Mouse (Mus musculus): ENCODE measurements around the gene Gpr132.

The Gpr132 gene

DNA sequence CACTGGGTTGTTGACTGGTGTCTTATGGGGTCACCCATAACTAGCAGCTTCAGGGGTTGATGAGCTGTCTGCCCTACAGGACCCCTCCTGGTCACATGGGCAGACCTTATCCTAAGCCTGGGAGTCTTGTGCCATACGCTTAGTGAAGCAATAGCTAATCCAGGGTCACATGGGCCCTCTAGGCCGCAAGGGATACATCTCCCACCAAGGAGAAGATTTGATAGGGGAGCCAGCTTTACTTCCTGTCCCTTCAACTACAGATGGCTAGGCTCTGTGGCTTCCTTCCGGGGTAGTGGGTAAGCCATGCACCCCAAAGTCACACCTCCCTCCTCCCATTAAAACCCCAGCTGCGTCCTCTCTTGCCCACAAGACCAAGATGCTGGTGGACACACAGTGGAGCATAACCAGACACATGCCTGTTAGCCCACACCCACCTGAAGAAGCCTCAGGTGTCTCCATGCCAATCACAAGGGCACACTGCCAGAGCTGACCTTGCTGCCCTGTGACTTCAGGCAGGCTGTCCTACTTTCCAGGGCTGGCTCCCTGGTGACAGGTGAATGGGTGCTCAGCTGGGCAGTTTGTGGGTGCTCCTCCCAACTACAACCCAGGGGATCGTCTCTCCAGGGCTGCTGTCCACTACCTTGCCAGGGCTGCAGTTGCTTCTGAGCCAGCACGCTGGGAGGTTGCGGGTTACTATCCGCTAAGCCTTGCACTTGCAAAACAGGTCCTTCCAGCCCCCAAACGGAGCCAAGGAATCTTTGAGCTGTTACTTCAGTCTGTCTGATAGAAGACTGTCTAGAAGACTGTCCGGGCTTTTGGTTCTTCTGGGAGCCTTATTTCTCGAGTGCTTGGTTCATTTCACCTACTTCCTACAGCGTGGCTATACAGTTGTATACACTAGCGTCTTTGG lies at the start of gene Gpr132:
TSS of gene Gpr132 (minus strand) at position 51 of the 910 bp plus-strand sequence.
- no peak for DNase-seq (ENCODE audit: low spot score in 2 of 2)

DNA sequence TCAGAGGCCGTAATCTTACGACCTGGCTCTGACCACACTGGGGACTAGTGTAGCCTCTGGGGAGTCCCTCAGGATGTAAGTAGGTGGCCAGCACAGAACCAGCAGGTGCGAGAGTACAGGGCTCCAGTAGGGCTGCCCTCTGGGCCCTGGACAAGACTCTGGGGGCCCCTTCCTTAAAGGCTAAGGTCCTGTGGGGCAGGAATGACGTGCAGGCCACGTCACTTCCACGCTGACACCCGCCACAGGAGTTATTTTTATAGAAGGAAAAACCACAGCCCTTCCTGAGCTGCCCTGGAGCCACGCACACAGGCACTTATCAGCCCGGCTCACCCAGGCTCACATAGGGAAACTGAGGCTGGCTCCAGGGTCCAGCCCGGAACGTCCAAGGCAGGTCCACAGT lies 49.5 kb upstream of the Gpr132 start:
- no peak for DNase-seq (ENCODE audit: low spot score in 2 of 2)

DNA sequence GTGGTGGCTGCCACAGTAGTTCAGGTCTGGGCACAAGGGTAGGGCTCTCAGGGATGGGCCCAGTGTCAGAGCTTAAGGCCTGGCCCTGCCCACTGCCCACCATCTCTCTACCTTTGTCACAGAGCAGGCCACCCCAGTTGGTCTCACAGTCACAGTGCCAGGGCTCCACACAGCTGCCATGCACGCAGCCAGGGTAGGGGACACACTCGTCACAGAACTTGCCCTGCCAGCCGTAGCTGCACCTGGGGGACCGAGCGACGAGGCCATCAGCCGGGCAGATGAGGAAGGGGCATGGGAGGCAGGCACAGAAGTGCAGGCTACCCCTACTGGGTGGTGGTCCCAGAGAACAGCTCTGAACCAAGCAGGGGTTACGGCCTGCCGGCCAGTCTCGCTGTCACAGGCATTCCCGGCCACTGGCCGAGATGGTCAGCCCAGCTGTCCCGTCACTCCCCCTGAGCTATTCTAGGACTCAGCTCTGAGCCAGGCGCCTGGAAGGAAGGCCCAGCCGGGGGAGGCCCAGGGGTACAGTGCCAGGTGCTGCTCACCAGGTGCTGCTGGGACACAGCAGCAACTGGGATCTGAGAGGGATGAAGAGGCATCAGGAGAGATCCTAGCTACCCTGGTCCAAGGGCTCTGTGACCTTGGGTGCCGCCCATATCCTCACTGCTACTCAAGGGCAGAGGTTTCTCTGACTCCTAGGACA lies 48.8 kb upstream of the Gpr132 start:
- DNase-seq (ENCODE audit: low spot score in 2 of 2) = no peak

DNA sequence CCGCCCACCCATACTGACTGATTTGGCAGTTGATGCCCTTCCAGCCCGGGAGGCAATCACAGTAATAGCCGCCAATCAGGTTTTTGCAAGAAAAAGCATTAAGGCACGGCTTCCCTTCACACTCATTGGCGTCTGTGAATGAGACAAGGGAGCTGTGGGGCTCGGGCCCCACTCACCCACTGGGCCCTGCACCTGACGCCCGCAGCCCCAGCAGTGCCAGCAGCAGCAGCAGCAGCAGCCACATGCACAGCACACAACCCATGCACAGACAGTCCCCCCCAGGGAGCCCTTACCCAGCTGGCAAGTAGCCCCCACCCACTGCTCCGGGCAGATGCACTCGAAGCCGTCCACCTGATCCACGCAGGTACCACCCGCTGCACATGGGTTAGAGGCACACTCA lies 47.6 kb upstream of the Gpr132 start:
- no peak for DNase-seq (ENCODE audit: low spot score in 2 of 2)

DNA sequence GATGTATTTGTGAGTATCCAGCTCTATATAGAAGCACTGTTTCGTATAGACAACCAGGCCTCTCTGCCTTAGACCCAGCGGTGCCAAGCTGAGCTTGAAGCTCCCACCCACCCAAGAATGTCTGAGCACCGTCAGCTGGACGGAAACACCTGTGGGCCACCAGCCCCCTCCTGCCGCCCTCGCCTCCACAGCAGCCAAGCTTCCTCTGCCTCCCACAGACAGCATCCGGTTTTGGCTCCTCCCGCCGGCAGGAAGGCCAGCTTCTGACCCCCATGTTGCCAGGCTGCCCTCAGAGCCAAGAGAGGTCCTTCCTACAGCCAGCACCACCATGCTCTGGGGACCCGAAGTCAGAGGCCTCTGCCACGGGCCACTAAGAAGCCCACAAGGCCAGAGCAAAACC lies 46.5 kb upstream of the Gpr132 start:
- no peak for DNase-seq (ENCODE audit: low spot score in 2 of 2)

DNA sequence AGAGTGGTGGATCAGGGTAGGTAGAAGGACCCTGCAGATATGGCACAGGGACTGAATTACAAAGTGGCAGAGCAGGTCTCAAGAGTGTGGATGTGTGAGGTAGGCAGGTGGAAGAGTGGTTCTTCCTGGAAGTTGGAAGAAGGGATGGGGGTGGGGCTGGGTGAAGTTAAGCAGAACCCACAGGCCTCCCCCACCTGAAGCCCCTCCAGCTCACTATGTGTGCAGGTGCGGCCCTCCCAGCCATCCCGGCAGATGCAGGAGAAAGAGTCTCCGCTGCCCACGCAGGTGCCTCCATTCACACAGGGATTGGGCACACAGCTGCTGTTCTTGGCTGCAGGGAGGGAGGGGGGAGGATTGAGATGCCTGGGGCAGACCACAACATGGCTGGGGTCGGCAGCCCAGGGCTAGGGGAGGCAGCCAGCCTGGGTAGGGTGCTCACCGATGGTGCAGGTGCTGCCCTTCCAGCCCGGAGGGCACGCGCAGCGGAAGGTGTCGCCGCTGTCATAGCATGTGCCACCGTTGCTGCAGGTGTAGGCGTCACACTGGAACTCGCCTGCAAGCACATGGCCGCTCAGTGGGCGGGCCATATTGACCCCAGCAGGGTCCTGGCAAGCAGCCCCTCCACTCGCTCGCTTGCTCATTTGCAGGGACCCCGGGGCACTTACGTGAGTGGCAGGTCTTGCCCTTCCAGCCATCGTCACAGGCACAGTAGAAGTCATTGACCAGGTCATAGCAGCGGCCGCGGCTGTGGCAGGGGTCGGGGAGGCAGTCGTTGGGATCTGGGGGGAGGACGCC lies 45.1 kb upstream of the Gpr132 start:
- DNase-seq (ENCODE audit: low spot score in 2 of 2) = no peak

DNA sequence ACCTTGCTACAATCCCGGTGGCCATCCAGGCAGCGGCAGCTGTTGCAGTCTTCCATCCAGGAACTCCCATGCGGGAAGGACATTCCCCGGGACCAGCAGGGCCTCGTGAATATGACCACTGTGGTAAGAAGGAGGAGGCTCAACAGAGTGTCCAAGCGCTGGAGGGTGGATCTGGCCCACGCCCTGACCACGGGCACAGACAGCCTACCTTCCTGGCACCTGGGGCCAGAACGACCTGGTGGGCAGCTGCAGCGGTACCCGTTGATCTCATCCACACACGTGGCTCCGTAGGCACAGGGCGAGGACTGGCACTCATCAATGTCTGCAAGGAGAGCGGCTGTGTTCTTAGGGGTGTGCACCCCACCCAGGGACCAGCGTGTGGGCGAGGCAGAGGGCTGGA lies 43.7 kb upstream of the Gpr132 start:
- DNase-seq (ENCODE audit: low spot score in 2 of 2) = no peak

DNA sequence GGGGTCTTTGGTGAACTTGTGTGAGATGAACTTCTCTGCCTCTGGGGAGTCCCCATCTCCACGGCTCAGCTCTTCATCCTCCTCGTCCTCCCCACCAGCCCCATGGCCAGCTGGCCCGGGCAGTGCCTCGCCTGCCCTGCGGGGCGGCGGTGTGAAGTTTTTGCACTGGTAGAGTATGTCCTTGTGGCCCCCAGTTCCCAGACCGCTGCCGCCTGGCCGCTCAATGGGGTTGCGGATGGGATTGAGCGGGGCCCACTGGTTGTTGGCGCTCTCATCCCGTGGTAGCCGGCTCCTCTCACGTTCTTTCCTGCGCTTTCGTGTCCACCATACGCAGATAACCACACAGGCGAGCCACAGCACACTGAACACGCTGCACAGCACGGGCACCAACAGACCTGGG lies 41.0 kb upstream of the Gpr132 start:
- DNase-seq (ENCODE audit: low spot score in 2 of 2) = no peak

DNA sequence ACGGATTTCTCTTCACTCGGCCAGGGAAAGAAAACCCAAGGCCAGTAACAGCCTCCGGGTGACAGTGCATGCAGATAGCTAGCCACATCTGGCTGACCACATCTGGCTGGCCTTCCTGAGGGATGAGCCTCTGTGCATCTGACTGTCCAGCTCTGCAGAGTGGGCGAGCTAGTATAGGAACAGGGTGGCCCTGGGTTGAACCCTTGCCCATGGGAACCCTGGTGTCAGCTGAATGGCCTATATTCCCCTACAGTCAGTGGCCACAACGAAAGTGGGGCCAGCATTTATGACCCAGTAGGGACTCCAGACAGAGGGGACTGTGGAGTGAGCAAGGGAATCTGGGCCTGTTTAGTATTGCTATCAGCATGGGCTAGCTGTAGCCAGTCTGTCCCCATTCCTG lies 37.0 kb upstream of the Gpr132 start:
- no peak for DNase-seq (ENCODE audit: low spot score in 2 of 2)

DNA sequence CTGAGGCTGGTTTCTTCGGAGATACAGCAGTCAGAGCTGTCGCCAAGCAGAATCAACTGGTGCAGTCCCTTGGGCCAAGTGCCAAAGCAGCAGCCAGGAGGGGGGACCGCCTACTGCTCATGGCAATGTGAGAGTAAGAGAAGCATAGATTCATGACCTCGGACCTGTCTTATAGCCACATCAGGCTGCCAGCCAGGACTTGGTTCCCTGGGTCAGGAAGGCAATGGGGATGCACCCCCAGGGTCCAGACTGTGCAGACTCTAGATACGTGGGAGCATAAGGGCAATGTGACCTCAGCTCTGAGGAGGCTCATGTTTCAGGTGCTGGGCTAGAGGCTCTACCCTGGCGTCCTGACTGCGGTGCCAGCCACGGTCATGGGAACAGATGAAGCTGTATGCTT lies 35.9 kb upstream of the Gpr132 start:
- DNase-seq (ENCODE audit: low spot score in 2 of 2) = no peak

DNA sequence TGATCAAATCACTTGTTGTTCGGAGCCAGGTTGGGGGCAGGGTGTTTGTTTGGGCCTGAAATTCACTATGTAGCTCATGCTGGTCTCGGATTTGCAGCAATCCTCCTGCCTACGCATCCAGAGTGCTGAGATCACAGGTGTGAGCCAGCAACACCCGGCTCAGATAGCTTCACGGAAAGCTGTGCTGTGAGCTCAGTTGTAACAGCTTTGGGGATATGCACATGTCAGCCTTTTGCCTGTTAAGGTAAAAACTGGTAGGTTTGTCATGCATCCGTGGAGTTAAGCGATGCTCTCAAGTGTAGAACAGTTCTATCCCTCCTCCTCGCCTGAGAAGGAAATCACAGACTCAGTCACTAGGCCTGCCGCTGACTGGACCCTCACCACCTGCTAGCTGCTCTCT lies 32.6 kb upstream of the Gpr132 start:
- no peak for DNase-seq (ENCODE audit: low spot score in 2 of 2)

DNA sequence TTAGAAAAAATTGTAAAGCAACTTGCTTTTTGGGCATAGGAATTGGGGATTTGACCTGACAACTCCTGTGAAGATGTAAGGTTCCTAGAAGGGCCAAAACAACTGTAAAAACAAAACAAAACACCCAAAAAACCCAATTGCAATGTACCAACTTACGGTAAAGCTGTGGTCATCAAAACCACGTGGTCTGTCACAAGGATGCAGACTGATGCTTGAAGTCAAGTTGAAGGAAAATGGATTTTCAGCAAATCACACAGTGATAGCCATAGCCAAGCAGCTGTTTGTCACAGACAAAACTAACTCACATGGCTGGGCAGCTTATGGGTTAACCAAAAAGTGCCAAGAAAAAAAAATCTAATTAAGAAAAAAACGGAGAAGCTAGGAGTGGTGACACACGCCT lies 30.9 kb upstream of the Gpr132 start:
- DNase-seq (ENCODE audit: low spot score in 2 of 2) = no peak

DNA sequence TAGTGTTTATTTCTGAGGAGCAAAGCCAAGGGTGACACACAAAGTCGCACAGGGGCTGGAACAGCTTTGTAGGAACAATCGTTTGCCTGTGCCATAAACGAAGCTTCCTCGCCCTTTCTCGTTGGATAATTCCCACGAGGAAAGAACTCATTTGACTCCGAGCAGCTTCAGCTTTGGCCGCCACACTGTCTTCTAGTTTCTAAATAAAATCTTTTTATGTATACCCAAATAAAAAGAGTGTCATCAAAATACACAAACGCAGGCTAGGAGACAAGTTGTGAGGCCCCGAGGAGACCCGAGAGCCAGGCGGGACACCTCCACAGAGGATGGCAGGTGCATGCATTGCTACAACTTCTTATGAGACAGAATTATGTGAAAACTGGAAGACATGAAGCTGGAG lies 30.3 kb upstream of the Gpr132 start:
- DNase-seq (ENCODE audit: low spot score in 2 of 2) = no peak

DNA sequence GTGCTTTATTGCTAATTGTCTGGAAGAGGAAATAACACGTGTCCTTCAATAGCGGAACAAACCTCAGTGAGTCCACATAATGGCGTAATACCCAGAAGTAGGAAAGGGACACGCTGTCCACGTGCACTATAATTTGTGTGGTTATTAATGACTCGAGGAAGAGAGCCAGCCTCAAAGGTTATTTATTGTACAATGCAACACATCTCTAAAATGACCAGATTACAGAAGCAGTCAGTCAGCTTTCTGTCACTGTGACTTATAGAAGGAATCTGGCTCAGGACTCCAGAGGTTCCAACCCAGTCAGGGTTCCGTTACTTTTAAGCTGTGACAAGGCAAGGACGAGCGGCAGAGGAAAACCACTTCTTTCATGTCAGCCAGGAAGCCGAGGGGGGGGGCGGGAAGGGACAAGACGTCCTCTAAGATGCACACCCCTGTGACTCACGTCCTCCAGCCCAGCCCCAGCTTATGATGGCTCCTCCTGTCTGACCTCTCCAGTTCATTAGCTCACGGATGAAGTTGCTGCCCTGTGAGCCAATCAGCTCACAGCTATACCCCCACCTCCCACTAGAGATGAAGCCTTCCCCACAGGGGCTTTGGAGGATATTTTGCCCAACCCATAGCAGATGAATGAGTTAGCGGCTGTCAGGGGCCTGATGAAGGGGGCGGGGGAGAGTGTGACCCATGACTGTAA lies 29.6 kb upstream of the Gpr132 start:
- peak in 1 of 2 experiments; percentile 23 for DNase-seq (ENCODE audit: low spot score in 2 of 2)

DNA sequence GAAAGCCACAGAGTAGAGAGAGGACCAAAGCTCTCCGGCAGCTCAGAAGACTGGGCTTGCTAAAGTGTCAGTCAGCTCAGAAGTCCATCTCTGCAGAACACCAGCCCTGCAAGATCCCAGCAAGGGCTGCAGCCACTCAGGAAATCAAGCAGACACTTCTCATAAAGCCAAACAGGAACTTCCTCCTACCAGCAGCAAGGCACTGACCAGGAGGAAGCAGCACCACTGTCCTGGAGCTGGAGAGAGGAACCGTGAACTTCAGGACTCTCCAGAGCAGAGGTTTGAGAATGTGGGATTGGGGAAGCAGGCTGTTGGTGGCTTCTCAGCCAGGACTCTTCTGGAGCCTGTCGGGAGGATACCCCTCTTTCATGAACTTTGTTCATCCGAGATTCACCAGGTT lies 26.9 kb upstream of the Gpr132 start:
- no peak for DNase-seq (ENCODE audit: low spot score in 2 of 2)

DNA sequence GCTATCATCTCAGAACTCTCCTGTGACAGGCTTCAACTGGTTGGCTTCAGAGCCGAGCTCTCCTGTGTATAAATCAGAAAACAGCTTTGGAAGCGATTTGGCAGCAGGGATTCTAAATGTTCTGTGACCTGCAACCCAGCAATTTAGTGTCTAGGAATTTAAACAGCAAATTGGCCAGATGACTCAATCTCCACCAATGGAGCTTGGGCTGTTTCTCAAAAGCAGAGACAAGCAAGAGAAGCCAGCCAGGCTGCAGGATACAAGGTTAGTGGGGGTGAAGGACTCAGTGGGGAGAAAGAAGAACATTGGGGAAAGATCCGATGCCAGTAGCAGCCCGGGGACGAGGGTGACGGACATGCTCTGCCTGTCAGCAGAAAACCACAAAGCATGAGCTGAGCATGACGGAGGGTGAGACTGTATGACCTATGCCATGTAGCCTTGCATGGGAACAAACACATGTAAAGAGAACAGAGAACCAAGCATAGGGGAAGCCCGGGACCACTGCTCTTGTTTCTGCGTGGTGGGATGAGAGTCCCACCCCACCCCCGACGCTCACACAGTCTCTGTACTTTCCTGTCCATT lies 26.4 kb upstream of the Gpr132 start:
- no peak for DNase-seq (ENCODE audit: low spot score in 2 of 2)

DNA sequence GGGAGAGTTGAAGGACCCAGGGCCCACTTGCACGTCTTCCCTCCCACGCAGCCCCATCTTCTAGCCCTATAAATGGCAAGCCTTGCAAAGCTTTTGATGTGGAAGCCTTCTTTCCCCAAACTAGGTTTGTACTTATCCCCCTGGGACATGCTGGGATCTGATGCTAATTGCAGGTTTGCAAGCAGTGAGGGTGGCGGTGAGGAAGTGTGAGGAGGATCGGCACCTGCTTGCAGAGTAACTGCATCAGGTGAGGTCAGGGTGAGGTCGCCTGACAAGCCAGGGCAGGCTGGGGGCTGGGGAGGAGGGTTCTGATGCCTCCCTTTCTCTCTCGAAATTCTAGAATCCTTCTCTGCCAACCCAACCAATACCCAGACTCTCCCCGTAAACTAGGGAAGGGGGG lies 17.4 kb upstream of the Gpr132 start:
- no peak for DNase-seq (ENCODE audit: low spot score in 2 of 2)

DNA sequence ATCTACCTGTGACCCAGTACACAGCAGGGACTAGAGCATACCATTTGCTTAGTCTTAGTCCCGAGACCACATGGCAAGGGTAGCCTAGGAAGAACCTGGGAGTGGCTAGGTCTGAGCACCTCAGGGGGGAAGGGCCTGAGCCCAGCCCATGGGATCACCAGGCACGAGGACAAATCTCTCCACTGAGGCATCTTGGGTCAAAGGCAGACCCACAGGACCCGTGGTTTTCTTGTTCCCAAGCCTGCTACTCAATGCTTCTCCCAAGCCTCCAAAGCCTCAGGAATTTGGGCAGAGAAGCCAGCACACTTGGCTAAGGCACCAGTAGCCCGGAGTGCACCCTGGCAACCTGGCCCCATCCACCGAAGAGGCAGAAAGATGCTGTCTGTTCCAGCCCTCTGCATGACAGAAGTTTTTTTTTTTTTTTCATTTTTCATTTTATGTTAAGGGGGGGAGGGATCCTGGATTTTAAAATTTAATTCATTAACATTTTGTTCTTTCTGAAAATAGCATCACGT lies 13.3 kb upstream of the Gpr132 start:
- DNase-seq (ENCODE audit: low spot score in 2 of 2) = no peak

DNA sequence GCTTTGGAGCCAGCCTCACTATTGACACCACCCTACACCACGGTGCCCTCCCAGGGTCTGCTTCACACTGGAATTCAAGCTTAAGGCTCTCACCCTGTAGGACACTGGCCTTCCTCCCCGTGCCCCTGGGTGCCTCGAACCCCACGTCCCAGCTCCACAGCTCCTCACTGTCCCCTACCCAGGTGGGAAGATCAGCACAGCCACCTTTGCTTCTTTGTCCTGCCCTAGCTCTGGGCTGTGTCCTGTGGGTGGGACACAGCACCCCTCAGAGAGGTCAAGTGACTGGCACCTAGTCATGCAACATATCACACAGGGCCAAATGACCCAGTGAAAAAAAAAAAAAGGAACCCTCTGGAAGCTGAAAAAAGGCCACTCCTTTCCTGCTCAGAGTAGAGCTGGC lies 12.6 kb upstream of the Gpr132 start:
- DNase-seq (ENCODE audit: low spot score in 2 of 2) = no peak

DNA sequence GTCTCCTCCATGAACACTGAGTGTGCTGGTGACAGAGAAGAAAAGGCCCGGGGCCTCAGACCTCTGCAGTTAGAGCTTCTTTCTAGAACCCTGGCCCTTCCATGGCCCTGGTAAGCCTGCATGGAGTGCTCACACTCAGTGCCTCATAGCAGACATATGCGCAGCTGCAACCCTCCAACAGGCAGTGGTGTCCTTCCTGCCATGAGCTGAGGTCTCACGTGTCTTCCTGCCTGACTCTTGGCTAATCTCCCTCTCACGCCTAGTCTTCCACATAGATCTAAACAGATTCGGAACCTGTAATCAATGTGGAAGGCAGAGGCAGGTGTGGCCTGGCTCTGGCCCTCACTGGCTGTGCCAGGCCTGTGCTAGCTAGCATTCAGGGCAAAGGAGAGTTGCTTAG lies 11.7 kb upstream of the Gpr132 start:
- no peak for DNase-seq (ENCODE audit: low spot score in 2 of 2)

DNA sequence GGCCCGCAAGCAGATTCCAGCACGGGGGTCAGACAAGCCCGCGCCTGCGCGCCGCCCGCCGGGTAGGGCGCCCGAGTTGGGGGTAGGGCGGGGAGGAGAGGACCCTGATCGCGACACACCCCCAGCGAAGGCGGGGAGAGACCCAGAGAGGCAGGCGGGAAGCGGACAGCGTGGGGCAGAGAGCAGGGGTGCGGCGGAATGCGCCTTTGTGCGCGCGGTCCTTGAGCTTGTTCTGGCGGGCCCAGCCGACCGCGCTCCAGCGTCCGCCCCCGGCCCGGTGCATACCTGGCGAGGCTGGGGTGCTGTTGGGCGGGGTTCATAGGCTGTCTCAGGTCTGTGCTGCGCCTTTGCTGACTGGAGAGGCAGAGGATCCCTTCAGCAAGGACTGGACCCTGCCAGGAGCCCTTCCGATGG lies 9.6 kb upstream of the Gpr132 start:
- peak in 1 of 2 experiments; percentile 76 for DNase-seq (ENCODE audit: low spot score in 2 of 2)
